Mouse (Mus musculus): Measurements from ENCODE around the gene Anxa4.
A peak's percentile ranks its signal among the peaks of the same experiment; 100 is the strongest.

The Anxa4 gene

GRCm38 (mm10) chr6:86752843-86753485 lies 40.4 kb downstream of the Anxa4 start:
- DNase-seq (ENCODE audit: extremely low spot score), result no peak

GRCm38 (mm10) chr6:86750961-86751360 lies 42.4 kb downstream of the Anxa4 start:
- no peak for DNase-seq (ENCODE audit: extremely low spot score)

- DNase-seq (ENCODE audit: extremely low spot score), result no peak
Observed at GRCm38 (mm10) chr6:86749817-86750216, 43.6 kb downstream of the Anxa4 start.

- DNase-seq (ENCODE audit: extremely low spot score), result peak; percentile 49
Observed at GRCm38 (mm10) chr6:86747171-86747570, 46.2 kb downstream of the Anxa4 start.

DNA sequence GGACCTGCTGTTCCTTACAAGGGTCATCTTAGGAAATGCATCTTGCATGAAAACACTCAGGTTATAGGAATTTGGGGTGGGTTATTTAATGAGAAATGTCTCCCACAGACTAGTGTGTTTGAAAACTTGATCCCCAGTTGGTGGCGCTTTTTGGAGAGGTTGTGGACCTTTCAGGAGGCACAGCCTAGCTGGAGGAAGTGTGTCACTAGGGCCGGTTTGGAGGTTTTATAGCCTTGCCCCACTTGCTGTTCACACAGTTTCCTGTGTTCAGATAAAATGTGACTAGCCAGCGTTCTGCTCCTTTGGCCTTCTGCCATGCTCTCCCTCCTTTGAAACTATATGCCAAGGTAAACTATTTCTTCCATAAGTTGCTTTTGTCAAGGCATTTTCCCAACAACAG lies 52.7 kb downstream of the Anxa4 start:
- DNase-seq (ENCODE audit: extremely low spot score), result no peak

DNA sequence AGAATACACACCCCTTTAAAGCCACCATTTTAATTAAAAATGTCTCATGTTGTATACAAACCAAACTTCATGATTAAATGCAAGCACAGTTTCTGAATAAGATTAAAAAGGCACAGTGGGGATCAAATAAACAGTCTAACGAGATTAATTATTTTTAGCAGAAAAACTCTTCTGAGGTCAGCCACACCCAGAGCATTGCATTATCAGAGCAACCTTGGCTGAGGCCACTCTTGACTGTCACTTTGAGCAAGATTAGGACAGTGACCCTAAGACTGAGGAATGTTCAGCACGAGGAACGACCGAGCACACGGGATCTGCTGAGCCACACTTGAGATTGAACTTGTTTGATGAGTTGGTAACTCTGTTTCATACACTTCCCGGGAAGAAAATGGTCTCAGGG lies 56.6 kb downstream of the Anxa4 start:
- no peak for DNase-seq (ENCODE audit: extremely low spot score)

DNA sequence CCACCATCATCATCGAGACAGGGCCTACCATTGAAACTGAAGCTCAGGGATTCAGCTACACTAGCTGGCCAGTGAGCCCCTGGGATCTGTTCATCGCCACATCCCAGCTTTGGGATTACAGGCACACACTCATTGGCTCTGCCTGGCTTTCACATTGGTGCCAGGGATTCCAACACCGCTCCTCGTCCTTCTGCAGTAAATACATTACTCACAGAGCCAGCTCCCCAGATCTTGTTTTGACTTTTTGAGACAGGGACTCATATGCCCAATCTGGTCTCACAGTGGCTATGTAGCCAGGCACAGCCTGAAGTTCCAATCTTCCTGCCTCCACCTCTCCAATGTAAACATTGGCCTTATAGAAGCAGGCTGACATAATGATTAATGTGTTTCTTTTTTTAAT lies 57.1 kb downstream of the Anxa4 start:
- no peak for DNase-seq (ENCODE audit: extremely low spot score)

DNA sequence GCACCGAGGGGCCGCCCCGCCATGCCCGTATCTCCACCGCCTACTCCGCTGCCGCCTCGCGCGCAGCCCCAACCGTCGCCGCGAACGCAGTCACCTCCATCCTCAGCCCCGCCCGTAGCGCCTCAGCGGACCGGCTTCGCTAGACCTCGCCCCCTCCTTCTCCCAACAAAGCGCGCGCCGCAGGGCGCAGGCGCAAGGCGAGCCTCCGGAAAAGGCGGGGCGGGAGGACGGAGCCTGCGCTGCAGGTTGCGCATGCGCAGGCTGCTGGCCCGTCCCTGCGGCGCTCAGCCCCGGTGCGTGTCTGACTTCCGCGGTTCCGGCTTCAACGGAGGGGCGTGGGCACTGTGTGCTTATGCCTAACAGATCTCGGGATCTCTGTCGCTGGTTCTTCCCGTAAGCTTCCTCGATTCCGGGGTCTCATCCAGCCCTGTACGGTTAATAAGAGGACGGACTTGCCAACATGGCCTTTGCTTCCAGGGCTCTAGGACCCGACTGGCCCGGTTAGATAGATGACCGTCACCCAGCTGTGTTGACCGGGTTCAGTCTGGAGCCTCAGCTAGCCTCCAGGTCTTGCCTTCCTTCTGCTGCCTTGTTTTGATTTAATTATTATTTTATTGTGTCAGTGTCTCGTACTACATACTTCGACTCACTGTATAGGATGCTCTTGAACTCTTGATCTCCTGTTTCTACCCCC lies 60.1 kb downstream of the Anxa4 start, which contains the start of gene Gmcl1:
TSS of gene Gmcl1 (minus strand) at position 201 of the 694 bp plus-strand sequence.
- peak; percentile 93 for DNase-seq (ENCODE audit: extremely low spot score)

DNA sequence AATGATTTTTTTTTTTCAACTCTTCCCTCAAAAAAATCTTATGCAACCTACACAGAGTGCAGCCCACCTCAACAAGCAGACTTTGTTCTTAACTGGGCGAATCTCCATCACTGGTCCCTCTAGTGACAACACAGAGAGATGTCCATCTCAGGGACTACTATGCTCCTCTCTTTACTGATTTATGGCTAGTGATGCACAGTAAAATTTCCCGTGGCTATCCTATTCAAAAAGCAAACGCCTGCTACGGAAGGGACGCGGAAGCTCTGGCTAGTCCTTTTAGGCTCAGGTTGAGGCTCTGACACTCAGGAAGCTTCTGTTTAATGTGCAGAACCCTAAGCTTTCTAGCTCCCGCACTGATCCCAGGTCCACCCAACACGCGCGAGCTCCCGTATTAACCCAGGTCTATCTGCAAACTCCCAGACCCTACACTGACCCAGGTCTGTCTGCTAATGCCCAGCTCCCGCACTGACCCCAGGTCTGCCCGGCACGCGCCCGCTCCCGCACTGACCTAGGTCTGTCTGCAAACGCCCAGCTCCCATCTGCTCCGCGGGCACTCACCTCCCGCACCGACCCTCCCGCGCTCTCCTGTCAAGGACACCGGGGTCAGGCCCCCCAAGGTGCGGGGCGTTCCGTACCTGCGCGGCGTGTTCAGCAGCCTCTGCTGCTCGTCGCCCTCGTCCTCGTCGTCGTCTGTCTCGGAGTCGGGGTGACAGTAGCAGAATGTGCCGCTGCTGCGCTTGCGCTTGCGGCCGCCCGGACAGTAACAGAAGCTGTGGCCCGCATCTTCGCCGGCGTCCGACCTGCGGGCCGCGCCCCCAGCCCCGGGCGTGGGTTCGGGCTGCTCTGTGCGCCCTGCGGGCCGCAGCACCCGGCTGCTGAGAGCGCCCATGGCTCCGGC lies 60.9 kb downstream of the Anxa4 start:
- no peak for DNase-seq (ENCODE audit: extremely low spot score)

DNA sequence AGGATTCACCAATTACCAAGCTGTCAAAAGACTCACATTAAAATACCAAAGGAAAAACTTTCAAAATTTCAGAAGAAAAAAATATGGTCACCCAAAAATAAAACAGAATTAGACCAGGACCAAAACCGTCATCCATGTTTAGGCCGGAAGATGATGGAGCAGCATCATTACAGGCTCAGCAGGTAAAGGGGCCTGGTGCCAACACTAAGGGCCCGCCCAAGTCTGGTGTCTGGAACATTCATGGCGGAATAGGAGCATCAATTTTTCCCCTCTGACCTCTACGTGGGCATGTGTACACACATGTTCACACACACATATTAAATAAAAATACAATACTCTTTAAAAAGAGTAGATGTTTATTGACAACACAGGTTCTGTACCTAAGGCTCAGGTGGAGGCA lies 64.7 kb downstream of the Anxa4 start:
- DNase-seq (ENCODE audit: extremely low spot score), result no peak

DNA sequence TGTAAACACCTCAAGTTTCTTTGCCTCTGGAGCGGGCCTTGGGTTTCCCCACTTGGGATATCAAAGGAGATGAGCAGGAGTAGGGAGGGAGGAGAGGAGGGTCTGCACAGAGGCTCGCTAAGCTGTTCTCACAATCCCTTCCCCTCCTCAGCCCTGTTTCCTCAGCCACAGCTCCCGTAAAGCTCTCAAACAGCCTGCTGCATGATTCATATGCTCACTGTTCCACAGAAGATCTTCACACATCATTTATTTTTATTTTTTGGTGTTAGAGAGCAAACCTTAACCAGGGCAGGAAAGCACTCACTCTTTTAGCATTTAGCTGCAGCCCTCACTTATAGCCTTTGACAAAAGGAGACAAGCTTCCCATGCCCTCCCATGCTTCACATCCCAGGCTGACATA lies 71.4 kb downstream of the Anxa4 start:
- no peak for DNase-seq (ENCODE audit: extremely low spot score)

DNA sequence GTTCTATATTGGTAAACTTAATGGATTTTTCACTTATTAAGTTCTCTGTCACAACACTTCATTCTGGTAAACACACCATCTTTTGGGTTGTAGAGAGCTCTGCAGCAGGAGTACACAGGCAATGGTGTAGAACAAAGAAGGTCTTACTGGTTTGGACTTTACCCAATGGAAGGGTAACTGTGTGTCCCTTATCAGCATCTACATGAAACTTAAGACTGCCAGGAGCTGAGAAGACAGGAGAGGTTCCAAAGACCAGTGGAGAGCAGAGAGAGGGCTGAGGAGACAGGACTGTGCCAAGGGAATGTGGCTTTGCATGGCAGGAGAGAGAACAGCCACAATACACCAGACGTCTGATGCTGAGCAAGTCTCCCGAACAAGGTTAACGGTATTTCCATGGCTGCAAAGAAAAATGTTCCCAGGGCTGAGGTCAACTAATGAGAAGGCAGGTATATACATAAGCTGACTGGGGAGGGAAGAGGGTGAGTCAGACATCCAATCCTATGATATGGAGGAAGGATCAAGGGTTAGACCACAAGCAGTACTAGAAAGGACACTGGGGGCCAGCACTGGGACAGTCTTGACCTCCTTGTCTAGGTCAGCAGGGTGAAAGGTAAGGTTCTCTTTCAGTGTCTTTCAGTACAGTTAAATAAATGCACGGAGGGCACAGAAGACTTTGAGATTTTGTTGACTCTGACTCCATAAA lies 85.2 kb downstream of the Anxa4 start:
- no peak for DNase-seq (ENCODE audit: extremely low spot score)

- DNase-seq (ENCODE audit: extremely low spot score), result no peak
Observed at GRCm38 (mm10) chr6:86702577-86702976, 90.8 kb downstream of the Anxa4 start.

GRCm38 (mm10) chr6:86697903-86698302 lies 95.5 kb downstream of the Anxa4 start:
- DNase-seq (ENCODE audit: extremely low spot score), result no peak

DNA sequence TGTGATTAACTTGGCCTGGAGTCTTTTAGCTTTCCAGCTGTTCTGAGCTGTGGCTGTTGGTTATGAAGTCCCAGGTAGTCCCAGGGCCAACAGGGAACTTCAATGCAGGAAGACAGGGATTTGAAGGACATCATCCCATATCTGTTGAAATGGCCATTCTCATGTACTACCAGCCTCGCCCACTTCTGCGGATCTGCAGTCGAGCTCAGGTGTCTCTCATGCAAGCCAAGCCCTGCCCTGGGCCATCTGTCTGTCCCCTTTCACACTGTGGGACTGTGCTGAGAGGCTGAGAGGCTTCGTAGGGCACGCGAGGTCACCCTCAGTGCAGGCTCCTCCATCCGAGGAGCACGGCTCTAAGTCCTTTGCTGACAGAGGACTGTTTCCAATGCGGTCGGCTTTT lies 97.2 kb downstream of the Anxa4 start:
- no peak for DNase-seq (ENCODE audit: extremely low spot score)

GRCm38 (mm10) chr6:86694465-86694864 lies 98.9 kb downstream of the Anxa4 start:
- DNase-seq (ENCODE audit: extremely low spot score), result peak; percentile 51

- DNase-seq (ENCODE audit: extremely low spot score), result no peak
Observed at GRCm38 (mm10) chr6:86689671-86690070, 103.7 kb downstream of the Anxa4 start.

DNA sequence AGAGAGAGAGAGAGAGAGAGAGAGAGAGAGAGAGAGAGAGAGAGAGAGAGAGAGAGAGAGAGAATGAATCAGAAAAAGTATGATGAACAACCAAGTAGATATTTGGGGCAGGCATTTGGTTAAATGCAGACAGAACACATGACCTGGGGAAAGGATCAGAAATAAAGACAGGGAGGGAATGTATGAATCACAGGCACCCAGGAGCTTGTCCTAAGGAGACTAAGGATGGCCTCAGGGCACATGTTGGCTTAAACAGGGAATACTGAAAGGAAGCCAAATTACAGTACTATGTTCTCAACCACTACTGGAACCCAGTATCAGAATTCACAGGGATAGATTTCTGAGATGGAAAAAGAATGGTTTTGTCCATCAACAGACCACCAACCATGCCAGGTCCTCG lies 106.4 kb downstream of the Anxa4 start:
- DNase-seq (ENCODE audit: extremely low spot score), result no peak

All from embryo, embryonic 9.5 days (tissue).